Mouse (Mus musculus) hindbrain, embryonic 14.5 days (tissue): Measurements from ENCODE around the gene Zbtb7a. TPM values are rescaled to one million over a fixed set of nuclear protein-coding genes. Genes with fewer than 3 reads are reported as not detected.
"Not testable (repeated sequence)": the region's sequence is repeated elsewhere in the genome, so short reads cannot be mapped to it uniquely, and the experiment has no call there.

Source experiments
- ATAC-seq: fragments of 200-750 bp; cut with Nextera tagmentation; 2 replicates; pipeline ENCODE4 v1.8.0; 2017; ENCODE audit warnings: moderate number of reproducible peaks, mild to moderate bottlenecking, moderate TSS enrichment, moderate library complexity; ENCODE audit not compliant: low FRiP score
- DNase-seq: peaks from one replicate; pipeline ENCODE4 v3.0.0-alpha.2; 2015; ENCODE audit warnings: low spot score
- H3K27ac ChIP-seq: fragments of 300-500 bp; sonication (generic); 2 replicates; pipeline ENCODE4 v1.5.1; 2014; ENCODE audit warnings: mild to moderate bottlenecking, moderate library complexity
- H3K27me3 ChIP-seq: fragments of 300-500 bp; sonication (generic); 2 replicates; pipeline ENCODE4 v1.6.1; 2014; ENCODE audit warnings: mild to moderate bottlenecking, low read length, mixed read lengths; ENCODE audit not compliant: control insufficient read depth, insufficient read depth
- H3K36me3 ChIP-seq: fragments of 300-500 bp; sonication (generic); replicated peaks from 2 replicates; pipeline ENCODE4 v1.6.1; 2014; ENCODE audit not compliant: control insufficient read depth, insufficient read depth
- H3K4me1 ChIP-seq: fragments of 300-500 bp; sonication (generic); replicated peaks from 2 replicates; pipeline ENCODE4 v1.6.1; 2014; ENCODE audit warnings: antibody characterized with exemption, low read length, mixed read lengths; ENCODE audit not compliant: control insufficient read depth, insufficient read depth
- H3K4me2 ChIP-seq: fragments of 300-500 bp; sonication (generic); replicated peaks from 2 replicates; pipeline ENCODE4 v1.6.1; 2014; ENCODE audit warnings: mild to moderate bottlenecking, moderate library complexity
- H3K4me3 ChIP-seq: fragments of 300-500 bp; sonication (generic); replicated peaks from 2 replicates; pipeline ENCODE4 v1.5.1; 2014; ENCODE audit warnings: mild to moderate bottlenecking, low read length
- H3K9ac ChIP-seq: fragments of 300-500 bp; sonication (generic); 2 replicates; pipeline ENCODE4 v1.6.1; 2014
- H3K9me3 ChIP-seq: fragments of 300-500 bp; sonication (generic); 2 replicates; pipeline ENCODE4 v1.6.1; 2016; ENCODE audit warnings: low read length; ENCODE audit not compliant: control insufficient read depth
- WGBS: fragments of 180-500 bp; shearing (Covaris S2); extraction: QIAGEN DNeasy Blood & Tissue Kit; methylation state at CpG from one replicate; pipeline ENCODE4 v1.1.7; 2014; 5-methylcytosine and 5-hydroxymethylcytosine counted together
- polyA plus RNA-seq: library from polyadenylated mRNA; unstranded; fragments of >200 nt; fragmentation: Nextera tagmentation; extraction: Ambion mirVana; gene quantifications from 2 replicates; pipeline ENCODE4 v1.2.1, GENCODE M21; 2014

Zbtb7a gene
- polyA plus RNA-seq, 1 experiment from 2014 or later: 12.4 TPM

- ATAC-seq (no peak), DNase-seq (no peak)
- Histone ChIP-seq H3K36me3 (peaks cover 74% of the 10 kb centered on the region), H3K4me2 (no peak overlapping the region), H3K27ac (no peak overlapping the region), H3K4me1 (peaks cover 25% of the 10 kb centered on the region), H3K9ac (no peak overlapping the region), H3K27me3 (no peaks in the 10 kb centered on the region), H3K9me3 (no peaks in the 10 kb centered on the region), H3K4me3 (no peak overlapping the region)
- WGBS: 96% methylated on average over 13 of the region's 13 CpGs
These were observed 45.9 kb downstream of the Zbtb7a start for GRCm38 (mm10) chr10:81180946-81181345.

DNA sequence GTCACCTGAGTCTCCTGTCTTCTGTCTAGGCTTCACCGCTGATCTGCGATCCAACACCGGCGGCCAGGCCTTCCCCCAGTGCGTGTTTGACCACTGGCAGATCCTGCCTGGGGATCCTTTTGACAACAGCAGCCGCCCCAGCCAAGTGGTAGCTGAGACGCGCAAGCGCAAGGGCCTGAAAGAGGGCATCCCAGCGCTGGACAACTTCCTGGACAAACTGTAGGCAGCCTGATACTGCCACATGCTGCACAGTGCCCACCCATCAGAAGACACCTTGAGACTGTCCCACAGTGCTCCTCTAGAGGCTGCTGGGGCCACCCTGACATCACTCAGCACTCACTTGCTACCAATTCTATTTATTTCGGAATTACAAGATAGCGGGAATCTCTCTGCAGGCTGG lies 46.8 kb downstream of the Zbtb7a start:
- H3K27me3 ChIP-seq, DNase-seq, H3K4me3 ChIP-seq, H3K9ac ChIP-seq, ATAC-seq, H3K9me3 ChIP-seq, H3K4me2 ChIP-seq: not testable (repeated sequence)
- H3K36me3 ChIP-seq: peaks cover 79% of the 10 kb centered on the region
- H3K27ac ChIP-seq: peak overlapping the region; percentile 2; the same call in 1 of the 2 replicates
- WGBS: 80% methylated on average over 12 of the region's 12 CpGs
- H3K4me1 ChIP-seq: peaks cover 23% of the 10 kb centered on the region

DNA sequence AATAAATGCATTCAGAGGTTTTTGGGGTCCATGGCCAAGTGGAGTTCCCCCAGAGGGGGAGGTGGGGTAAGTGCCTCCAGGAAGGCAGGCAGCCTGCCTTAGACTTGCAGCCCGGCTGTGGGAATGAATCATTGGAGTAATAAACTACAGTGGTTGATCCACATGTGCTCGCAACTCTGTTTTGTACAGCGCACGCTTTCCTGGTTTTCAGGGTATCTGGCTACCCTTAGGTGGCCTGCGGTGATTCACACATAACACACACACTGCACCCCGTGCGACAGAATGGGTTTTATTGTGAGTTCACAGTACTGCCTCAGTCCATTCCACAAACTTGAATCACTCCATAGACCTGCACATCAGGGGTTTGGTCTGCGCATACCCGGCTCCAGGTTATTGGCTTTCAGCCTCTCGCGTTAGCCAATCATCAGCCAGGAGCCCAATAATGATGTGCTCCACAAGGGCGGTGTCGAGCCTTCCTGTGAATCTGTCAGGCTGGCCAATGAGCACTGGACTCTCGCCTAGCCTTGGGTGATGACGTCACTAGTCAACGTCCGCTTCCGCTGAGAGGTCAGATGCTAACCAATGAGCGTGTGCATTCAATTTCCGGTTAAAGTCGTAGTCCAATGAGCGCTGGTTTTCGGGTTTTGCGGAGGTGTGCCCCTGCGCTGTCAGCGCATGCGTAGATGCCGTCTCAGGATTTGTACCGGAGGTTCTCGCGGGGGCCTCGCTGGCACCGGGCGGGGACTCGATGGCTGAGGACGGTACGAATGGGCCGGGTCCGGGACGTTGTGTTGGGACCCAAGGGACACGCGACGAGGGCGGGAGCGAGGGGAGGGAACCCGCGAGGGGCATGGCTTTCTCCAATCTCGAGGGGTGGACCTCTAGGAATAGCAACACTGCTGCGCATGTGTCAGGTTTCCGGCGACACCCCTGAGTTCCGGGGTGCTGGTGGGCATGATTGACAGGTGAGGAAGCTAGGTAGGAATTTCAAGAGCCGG lies 47.6 kb downstream of the Zbtb7a start, which contains the start of gene Dapk3:
Dapk3 (plus strand) TSS at position 670 of the 998 bp plus-strand sequence.
- H3K9ac ChIP-seq: peak within 1 kb of the TSS; percentile 71
- H3K4me1 ChIP-seq: peaks cover 18% of the 10 kb centered on the region
- H3K27ac ChIP-seq: peak within 1 kb of the TSS; percentile 93
- peak within 1 kb of the TSS; percentile 59 for H3K4me3 ChIP-seq
- ATAC-seq: peak; percentile 96
- DNase-seq: peak; percentile 99
- 5% methylated on average over 53 of the region's 53 CpGs for WGBS
- no peaks in the 10 kb centered on the region for H3K27me3 ChIP-seq
- no peaks in the 10 kb centered on the region for H3K9me3 ChIP-seq
- peaks cover 81% of the 10 kb centered on the region for H3K36me3 ChIP-seq
- H3K4me2 ChIP-seq: peak within 1 kb of the TSS; percentile 58

DNA sequence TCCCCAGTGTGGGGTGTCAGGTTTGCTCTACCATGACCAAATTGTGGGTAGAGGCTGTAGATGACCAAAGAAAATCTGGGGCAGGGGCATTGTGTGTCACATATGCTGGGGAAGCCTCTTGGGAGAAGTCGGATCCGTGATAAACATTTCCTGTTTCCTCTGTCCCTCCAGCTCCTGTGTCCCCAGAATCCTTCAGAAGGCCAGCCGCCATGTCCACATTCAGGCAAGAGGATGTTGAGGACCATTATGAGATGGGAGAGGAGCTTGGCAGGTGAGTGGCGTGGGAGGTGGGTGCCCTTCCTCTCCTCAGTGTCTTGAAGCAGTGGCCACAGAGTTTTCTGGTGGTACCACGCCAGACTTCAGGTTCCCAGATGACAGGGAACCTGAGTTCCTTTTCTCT lies 48.8 kb downstream of the Zbtb7a start, which contains the start of gene 4930442H23Rik:
4930442H23Rik (minus strand) TSS at position 45 of the 400 bp plus-strand sequence.
- 88% methylated on average over 5 of the region's 5 CpGs for WGBS
- H3K36me3 ChIP-seq: peaks cover 74% of the 10 kb centered on the region
- DNase-seq: no peak
- H3K4me1 ChIP-seq: peaks cover 7% of the 10 kb centered on the region; the same call in 1 of the 2 replicates
- peak within 1 kb of the TSS; percentile 58 for H3K4me2 ChIP-seq
- no peaks in the 10 kb centered on the region for H3K27me3 ChIP-seq
- H3K9me3 ChIP-seq: no peaks in the 10 kb centered on the region
- no peak for ATAC-seq
- H3K27ac ChIP-seq: peak within 1 kb of the TSS; percentile 93
- H3K4me3 ChIP-seq: peak within 1 kb of the TSS; percentile 59
- peak within 1 kb of the TSS; percentile 71 for H3K9ac ChIP-seq

- no peak for DNase-seq
- peaks cover 71% of the 10 kb centered on the region for H3K36me3 ChIP-seq
- WGBS: 64% methylated on average over 4 of the region's 4 CpGs
- no peaks in the 10 kb centered on the region for H3K27me3 ChIP-seq
- no peak overlapping the region for H3K4me3 ChIP-seq
- peaks cover 7% of the 10 kb centered on the region; the same call in 1 of the 2 replicates for H3K4me1 ChIP-seq
- no peaks in the 10 kb centered on the region for H3K9me3 ChIP-seq
- no peak for ATAC-seq
- H3K4me2 ChIP-seq: no peak overlapping the region
- H3K9ac ChIP-seq: no peak overlapping the region
- no peak overlapping the region for H3K27ac ChIP-seq
These were observed 49.7 kb downstream of the Zbtb7a start for GRCm38 (mm10) chr10:81184765-81185164.

- DNase-seq (no peak), ATAC-seq (no peak)
- no peak overlapping the region for H3K27ac ChIP-seq
- no peak overlapping the region for H3K4me2 ChIP-seq
- H3K36me3 ChIP-seq: peaks cover 67% of the 10 kb centered on the region
- H3K27me3 ChIP-seq: no peaks in the 10 kb centered on the region
- H3K4me1 ChIP-seq: peaks cover 13% of the 10 kb centered on the region
- no peak overlapping the region for H3K9ac ChIP-seq
- 94% methylated on average over 9 of the region's 9 CpGs for WGBS
- H3K4me3 ChIP-seq: no peak overlapping the region
- H3K9me3 ChIP-seq: no peaks in the 10 kb centered on the region
These were observed 52.1 kb downstream of the Zbtb7a start for GRCm38 (mm10) chr10:81187161-81187560.

GRCm38 (mm10) chr10:81189821-81190220 lies 54.8 kb downstream of the Zbtb7a start:
- H3K9ac ChIP-seq: no peak overlapping the region
- ATAC-seq (no peak), DNase-seq (no peak)
- no peak overlapping the region for H3K4me3 ChIP-seq
- peaks cover 4% of the 10 kb centered on the region for H3K27me3 ChIP-seq
- peaks cover 53% of the 10 kb centered on the region for H3K36me3 ChIP-seq
- no peak overlapping the region for H3K4me2 ChIP-seq
- no peak overlapping the region for H3K27ac ChIP-seq
- H3K9me3 ChIP-seq: no peaks in the 10 kb centered on the region
- peaks cover 13% of the 10 kb centered on the region for H3K4me1 ChIP-seq
- WGBS: 80% methylated on average over 26 of the region's 26 CpGs

GRCm38 (mm10) chr10:81190236-81190911 lies 55.4 kb downstream of the Zbtb7a start:
- H3K4me2 ChIP-seq: no peak overlapping the region
- 71% methylated on average over 31 of the region's 31 CpGs for WGBS
- H3K9ac ChIP-seq: no peak overlapping the region
- DNase-seq (no peak), ATAC-seq (no peak)
- peaks cover 13% of the 10 kb centered on the region for H3K4me1 ChIP-seq
- no peak overlapping the region for H3K27ac ChIP-seq
- peaks cover 47% of the 10 kb centered on the region for H3K36me3 ChIP-seq
- H3K9me3 ChIP-seq: no peaks in the 10 kb centered on the region
- no peak overlapping the region for H3K4me3 ChIP-seq
- peaks cover 9% of the 10 kb centered on the region for H3K27me3 ChIP-seq

DNA sequence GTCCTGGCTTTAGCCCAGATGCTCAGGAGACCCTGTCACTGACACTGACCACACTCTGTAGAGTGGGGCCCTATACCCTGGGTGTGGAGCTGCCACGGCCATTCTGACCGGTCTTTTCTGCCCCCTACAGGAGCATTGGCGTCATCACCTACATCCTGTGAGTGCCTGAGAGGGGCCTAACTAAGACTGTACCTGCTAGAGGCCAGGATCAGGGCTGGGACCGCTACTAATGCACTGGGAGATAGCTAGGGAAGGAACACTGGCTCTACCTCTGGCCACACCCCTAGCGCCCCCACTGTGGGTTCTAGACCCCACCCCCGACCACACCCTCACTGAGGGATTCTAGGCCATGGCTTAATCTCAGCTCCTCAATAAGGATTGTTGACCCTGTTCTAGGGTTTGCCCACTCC lies 55.9 kb downstream of the Zbtb7a start:
- DNase-seq: no peak
- Histone ChIP-seq H3K9ac (no peak overlapping the region), H3K9me3 (no peaks in the 10 kb centered on the region), H3K4me1 (peaks cover 13% of the 10 kb centered on the region), H3K27me3 (peaks cover 14% of the 10 kb centered on the region), H3K36me3 (peaks cover 42% of the 10 kb centered on the region), H3K4me3 (no peak overlapping the region), H3K4me2 (no peak overlapping the region), H3K27ac (no peak overlapping the region)
- 75% methylated on average over 6 of the region's 6 CpGs for WGBS
- ATAC-seq: no peak
